Mouse (Mus musculus): ENCODE results near the gene Gm6525.

DNA sequence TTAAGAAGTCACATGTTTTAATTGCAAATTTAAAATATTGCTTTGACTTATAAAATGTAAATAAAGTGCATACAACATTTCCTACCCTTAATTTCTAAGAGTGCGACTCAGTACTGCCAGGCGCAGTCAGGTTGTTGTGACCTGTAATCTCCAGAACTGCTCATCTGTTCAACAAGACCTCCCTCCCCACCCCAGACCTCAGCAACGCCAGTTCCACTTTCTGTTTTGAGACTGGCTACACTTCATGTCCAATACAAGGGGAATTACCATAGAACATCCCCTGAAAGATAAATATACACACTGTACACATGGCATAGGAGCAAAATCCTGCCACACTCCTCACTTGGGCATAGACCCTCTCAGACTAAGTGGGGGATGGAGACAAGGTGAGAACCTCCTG, 47.2 kb upstream of the Gm6525 start:
- TF ChIP-seq EP300 (IDR thresholded peaks at IDR 0.05; ENCODE audit: insufficient read depth, low read depth, low read length): no peak
- TF ChIP-seq CTCF (IDR thresholded peaks at IDR 0.05; ENCODE audit: low read depth, low read length): no peak

Measured in ES-Bruce4 (cell line).